Mouse (Mus musculus) testis, adult 2 months (tissue): ENCODE data around the gene Vmn1r14.
"Not testable (repeated sequence)": the region's sequence is repeated elsewhere in the genome, so short reads cannot be mapped to it uniquely, and the experiment has no call there.

Source experiments
- CTCF ChIP-seq: fragments of 200-500 bp; IDR thresholded peaks from 2 replicates; pipeline ENCODE4 v1.5.1; 2012; ENCODE audit warnings: low read depth, mild to moderate bottlenecking, inconsistent platforms, low read length, moderate library complexity; ENCODE audit not compliant: control insufficient read depth, insufficient read depth, insufficient replicate concordance
- POLR2A ChIP-seq: fragments of 200-500 bp; IDR thresholded peaks from 2 replicates; pipeline ENCODE4 v1.6.1; 2012; ENCODE audit warnings: low read depth, mild to moderate bottlenecking, inconsistent platforms, low read length, moderate library complexity; ENCODE audit not compliant: control insufficient read depth

DNA sequence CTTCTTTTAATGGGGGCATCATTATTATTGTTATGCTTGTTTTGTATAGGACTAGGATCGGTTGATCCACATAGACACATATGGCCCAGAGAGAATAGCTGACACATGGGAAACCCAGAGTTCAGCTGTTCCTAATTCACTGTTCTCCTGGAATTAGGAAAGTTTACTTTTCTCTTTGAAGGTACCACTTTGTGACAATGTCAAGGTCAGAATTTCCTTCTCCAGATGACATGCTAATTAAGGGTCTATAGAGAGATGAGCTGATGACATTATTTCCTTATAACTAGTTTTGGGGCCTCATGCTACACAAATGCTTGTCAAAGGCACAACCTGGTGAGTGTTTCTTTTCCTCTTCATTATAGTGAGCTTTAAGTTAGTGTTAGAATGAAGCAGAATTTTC, 28.5 kb upstream of the Vmn1r14 start, which contains the start of gene Vmn1r13:
- TF ChIP-seq CTCF, POLR2A: not testable (repeated sequence)
